Mouse (Mus musculus) limb, embryonic 15.5 days (tissue): Measurements from ENCODE around the gene Tcf15. TPM values are rescaled to one million over a fixed set of nuclear protein-coding genes. Genes with fewer than 3 reads are reported as not detected.

Experiments used
- ATAC-seq: fragments of 200-750 bp; cut with Nextera tagmentation; 2 replicates; pipeline ENCODE4 v1.8.0; 2017; ENCODE audit warnings: low read depth, moderate TSS enrichment; ENCODE audit not compliant: insufficient number of reproducible peaks, low FRiP score, low TSS enrichment
- H3K27ac ChIP-seq: fragments of 300-500 bp; sonication (generic); 2 replicates; pipeline ENCODE4 v1.5.1; 2015; ENCODE audit warnings: moderate library complexity, mild to moderate bottlenecking, inconsistent platforms
- H3K27me3 ChIP-seq: fragments of 300-500 bp; sonication (generic); 2 replicates; pipeline ENCODE4 v1.6.1; 2015; ENCODE audit warnings: inconsistent platforms
- H3K36me3 ChIP-seq: fragments of 300-500 bp; sonication (generic); 2 replicates; pipeline ENCODE4 v1.6.1; 2015; ENCODE audit warnings: inconsistent platforms
- H3K4me1 ChIP-seq: fragments of 300-500 bp; sonication (generic); 2 replicates; pipeline ENCODE4 v1.6.1; 2015; ENCODE audit warnings: inconsistent platforms
- H3K4me2 ChIP-seq: fragments of 300-500 bp; sonication (generic); 2 replicates; pipeline ENCODE4 v1.6.1; 2015; ENCODE audit warnings: mild to moderate bottlenecking, inconsistent platforms
- H3K4me3 ChIP-seq: fragments of 300-500 bp; sonication (generic); 2 replicates; pipeline ENCODE4 v1.5.1; 2015; ENCODE audit warnings: mild to moderate bottlenecking, inconsistent platforms
- H3K9ac ChIP-seq: fragments of 300-500 bp; sonication (generic); 2 replicates; pipeline ENCODE4 v1.6.1; 2015; ENCODE audit warnings: inconsistent platforms
- H3K9me3 ChIP-seq: fragments of 300-500 bp; sonication (generic); 2 replicates; pipeline ENCODE4 v1.6.1; 2016; ENCODE audit warnings: inconsistent platforms
- WGBS: fragments of 180-500 bp; shearing (Covaris S2); methylation state at CpG from one replicate; pipeline ENCODE4 v1.1.7; 2015; 5-methylcytosine and 5-hydroxymethylcytosine counted together
- polyA plus RNA-seq: library from polyadenylated mRNA; unstranded; fragments of >200 nt; fragmentation: Nextera tagmentation; extraction: Ambion mirVana; gene quantifications from 2 replicates; pipeline ENCODE4 v1.2.1, GENCODE M21; 2015

The Tcf15 gene
- polyA plus RNA-seq, 1 experiment from 2014 or later: 7.6 TPM

DNA sequence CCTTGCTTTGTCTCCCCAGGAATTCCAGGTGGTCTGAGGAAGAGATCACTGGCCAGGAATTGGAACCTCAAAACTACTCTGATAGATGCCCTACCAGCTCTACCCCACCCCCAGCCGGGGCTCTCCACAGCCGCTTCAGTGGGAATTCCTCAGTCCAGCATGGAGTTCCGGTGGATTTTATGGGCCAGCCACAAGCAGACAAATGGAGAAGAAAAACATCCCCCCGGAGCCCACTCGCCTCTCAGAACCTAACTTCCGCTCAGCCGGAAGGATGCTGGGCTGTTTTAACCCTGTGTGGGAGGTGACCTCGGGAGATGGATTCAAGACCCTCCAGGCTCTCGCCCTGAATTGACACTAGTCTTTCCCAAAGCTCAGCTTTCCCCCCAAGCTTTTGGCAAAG lies 11.3 kb upstream of the Tcf15 start:
- no peak overlapping the region for H3K4me2 ChIP-seq
- H3K9ac ChIP-seq: no peak overlapping the region
- ATAC-seq: no peak
- H3K36me3 ChIP-seq: no peaks in the 10 kb centered on the region
- H3K9me3 ChIP-seq: no peaks in the 10 kb centered on the region
- H3K4me3 ChIP-seq: no peak overlapping the region
- no peak overlapping the region for H3K27ac ChIP-seq
- H3K27me3 ChIP-seq: no peaks in the 10 kb centered on the region
- peaks cover 13% of the 10 kb centered on the region for H3K4me1 ChIP-seq
- WGBS: 18% methylated on average over 9 of the region's 9 CpGs

DNA sequence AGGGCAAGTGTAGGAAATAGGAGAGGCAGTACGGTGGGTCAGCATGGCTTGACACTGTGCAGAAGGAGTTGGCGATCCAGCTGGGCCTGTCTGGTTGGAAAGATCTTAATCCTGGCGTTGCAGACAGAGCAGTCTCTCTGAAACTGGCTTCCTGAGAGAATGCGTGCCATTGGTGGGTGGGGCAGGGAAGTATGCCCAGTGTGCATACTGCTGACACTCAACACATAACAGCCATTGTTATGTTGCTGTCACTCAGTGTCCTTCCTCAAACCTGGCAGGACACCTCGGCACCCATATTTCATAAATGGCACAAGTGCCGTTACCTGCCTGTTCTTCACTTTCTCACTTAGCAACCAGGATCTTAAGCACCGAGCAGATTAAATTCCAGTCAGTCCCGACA lies 10.7 kb upstream of the Tcf15 start:
- ATAC-seq: no peak
- no peaks in the 10 kb centered on the region for H3K27me3 ChIP-seq

DNA sequence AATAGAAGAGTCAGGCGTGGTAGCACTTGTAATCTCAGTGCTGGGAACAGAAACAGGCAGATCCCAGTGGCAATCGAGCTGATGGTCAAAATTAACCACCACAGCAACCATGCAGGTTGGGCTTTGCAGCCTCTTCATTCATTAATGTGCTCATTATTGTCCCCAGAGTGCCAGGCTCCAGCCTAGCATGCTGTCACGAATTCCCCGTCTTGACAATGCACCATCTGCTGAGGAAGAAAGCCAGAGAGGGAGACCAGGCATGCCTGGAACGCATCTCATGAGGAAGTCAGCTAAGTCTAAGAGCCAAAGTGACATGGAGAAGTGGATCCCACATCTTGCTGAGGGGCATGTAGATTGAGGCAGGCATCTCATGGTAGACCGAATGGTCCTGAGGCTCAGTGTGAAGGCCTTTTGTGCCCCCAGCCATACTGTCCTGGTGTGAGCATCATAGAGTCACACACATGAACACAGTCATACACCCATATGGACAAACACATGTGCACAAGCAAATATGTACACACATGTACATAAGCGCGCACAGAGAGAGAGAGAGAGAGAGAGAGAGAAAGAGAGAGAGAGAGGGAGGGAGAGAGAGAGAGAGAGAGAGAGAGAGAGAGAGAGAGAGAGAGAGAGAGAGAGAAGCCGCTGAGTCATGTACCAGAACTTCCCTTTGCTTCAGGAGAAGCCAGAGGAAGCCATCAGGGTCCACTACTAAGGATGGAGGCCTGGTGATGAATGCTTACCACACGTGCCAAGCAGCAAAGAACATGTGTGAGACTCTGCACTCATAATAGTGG lies 4.0 kb upstream of the Tcf15 start:
- Histone ChIP-seq H3K4me3 (no peak overlapping the region), H3K9ac (no peak overlapping the region), H3K27me3 (peaks cover 41% of the 10 kb centered on the region), H3K36me3 (no peaks in the 10 kb centered on the region), H3K27ac (no peak overlapping the region), H3K4me2 (no peak overlapping the region), H3K9me3 (no peaks in the 10 kb centered on the region), H3K4me1 (peaks cover 32% of the 10 kb centered on the region)
- whole genome bisulfite sequencing: 73% methylated on average over 10 of the region's 10 CpGs
- no peak for ATAC-seq

More for the DNA sequence above, 10.7 kb upstream of the Tcf15 start:
- WGBS: 50% methylated on average over 8 of the region's 8 CpGs
- Histone ChIP-seq H3K4me3 (no peak overlapping the region), H3K4me1 (peaks cover 13% of the 10 kb centered on the region), H3K36me3 (no peaks in the 10 kb centered on the region), H3K27ac (no peak overlapping the region), H3K9me3 (no peaks in the 10 kb centered on the region), H3K4me2 (no peak overlapping the region), H3K9ac (no peak overlapping the region)

DNA sequence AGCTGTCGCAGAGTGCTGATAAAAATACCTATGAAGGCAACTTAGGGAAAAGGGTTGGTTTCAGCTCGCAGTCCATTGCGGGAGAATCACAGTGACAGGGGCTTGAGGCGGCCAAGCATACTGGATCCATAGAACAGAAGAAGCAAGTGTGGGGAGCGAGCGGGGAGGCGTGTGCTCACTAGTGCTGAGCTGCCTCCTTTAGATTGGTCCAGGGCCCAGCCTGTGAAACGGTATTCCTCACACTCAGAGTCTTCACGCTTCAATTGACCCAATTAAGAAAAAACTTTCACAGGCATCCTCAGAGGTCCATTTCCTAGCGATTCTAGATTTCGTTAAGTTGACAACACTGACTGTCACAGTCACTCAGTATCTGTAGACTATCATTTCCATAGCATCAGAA lies 2.4 kb upstream of the Tcf15 start:
- WGBS: 43% methylated on average over 11 of the region's 11 CpGs
- Histone ChIP-seq H3K9me3 (no peaks in the 10 kb centered on the region), H3K27ac (no peak overlapping the region), H3K9ac (no peak overlapping the region), H3K4me1 (peaks cover 32% of the 10 kb centered on the region), H3K4me3 (no peak overlapping the region), H3K27me3 (peaks cover 55% of the 10 kb centered on the region), H3K4me2 (no peak overlapping the region), H3K36me3 (no peaks in the 10 kb centered on the region)
- ATAC-seq: no peak

DNA sequence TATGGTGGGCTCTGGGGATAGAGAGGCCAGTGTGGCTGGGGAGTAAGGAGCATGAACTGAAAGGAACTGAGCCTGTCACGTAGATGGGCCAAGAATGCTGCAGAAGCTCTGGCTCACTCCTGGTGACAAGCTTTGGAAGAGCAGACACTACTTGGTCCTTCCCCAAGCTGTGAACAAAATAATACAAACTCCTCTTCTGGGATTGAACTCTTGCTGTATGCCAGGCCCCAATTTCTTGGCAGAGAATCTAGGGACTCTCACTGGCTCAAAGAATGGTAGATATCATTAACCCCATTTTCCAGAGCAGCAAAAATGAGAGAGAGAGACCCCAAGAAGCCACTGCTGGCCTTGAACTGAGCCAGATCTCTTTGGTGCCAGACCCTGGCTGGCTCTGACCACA lies 1.9 kb upstream of the Tcf15 start:
- no peaks in the 10 kb centered on the region for H3K36me3 ChIP-seq
- H3K9ac ChIP-seq: no peak overlapping the region
- no peak overlapping the region for H3K27ac ChIP-seq
- peak overlapping the region; percentile 55 for H3K4me2 ChIP-seq
- no peak for ATAC-seq
- H3K4me1 ChIP-seq: peaks cover 32% of the 10 kb centered on the region
- no peaks in the 10 kb centered on the region for H3K9me3 ChIP-seq
- peaks cover 55% of the 10 kb centered on the region for H3K27me3 ChIP-seq
- WGBS: 38% methylated on average over 1 of the region's 1 CpGs
- H3K4me3 ChIP-seq: peak overlapping the region; percentile 36

DNA sequence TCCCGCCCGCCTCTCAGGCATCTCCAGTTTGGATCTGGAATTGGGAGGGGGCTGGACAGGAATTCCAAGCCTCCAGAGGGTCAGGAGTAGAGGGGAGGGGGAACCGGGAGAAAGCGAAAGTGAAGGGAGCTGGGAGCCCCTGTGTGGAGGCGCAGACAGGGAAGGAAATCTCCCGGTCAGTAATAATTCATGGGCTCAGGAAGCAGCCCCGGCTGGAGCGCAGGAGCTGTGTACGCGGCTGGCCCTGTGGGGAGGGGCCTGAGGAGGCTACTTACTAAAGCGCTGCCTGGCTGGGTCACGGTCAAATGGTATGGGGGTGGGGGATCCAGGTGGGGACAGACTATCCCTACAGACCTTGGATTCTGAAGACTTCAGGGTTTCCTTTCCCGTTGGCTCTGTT lies 1.3 kb upstream of the Tcf15 start:
- H3K4me2 ChIP-seq: peak overlapping the region; percentile 55
- ATAC-seq: no peak
- H3K27me3 ChIP-seq: peaks cover 55% of the 10 kb centered on the region
- no peaks in the 10 kb centered on the region for H3K9me3 ChIP-seq
- H3K9ac ChIP-seq: no peak overlapping the region
- H3K27ac ChIP-seq: no peak overlapping the region
- H3K36me3 ChIP-seq: no peaks in the 10 kb centered on the region
- WGBS: 2% methylated on average over 13 of the region's 13 CpGs
- peak overlapping the region; percentile 36 for H3K4me3 ChIP-seq
- H3K4me1 ChIP-seq: peaks cover 32% of the 10 kb centered on the region

- no peaks in the 10 kb centered on the region for H3K36me3 ChIP-seq
- H3K4me2 ChIP-seq: peak overlapping the region; percentile 93; the same call in 1 of the 2 replicates
- no peak for ATAC-seq
- no peak overlapping the region for H3K27ac ChIP-seq
- WGBS: 3% methylated on average over 11 of the region's 11 CpGs
- peaks cover 32% of the 10 kb centered on the region for H3K4me1 ChIP-seq
- H3K4me3 ChIP-seq: peak overlapping the region; percentile 49
- H3K27me3 ChIP-seq: peaks cover 57% of the 10 kb centered on the region
- no peak overlapping the region for H3K9ac ChIP-seq
- H3K9me3 ChIP-seq: no peaks in the 10 kb centered on the region
Observed at GRCm38 (mm10) chr2:152142571-152142970, 790 bp upstream of the Tcf15 start.

GRCm38 (mm10) chr2:152144158-152144450 lies 743 bp downstream of the Tcf15 start:
- Histone ChIP-seq H3K4me3 (peak overlapping the region; percentile 49), H3K4me2 (peak overlapping the region; percentile 93), H3K9me3 (no peaks in the 10 kb centered on the region), H3K4me1 (peaks cover 32% of the 10 kb centered on the region), H3K27ac (no peak overlapping the region), H3K27me3 (peaks cover 57% of the 10 kb centered on the region), H3K9ac (peak overlapping the region; percentile 26; the same call in 1 of the 2 replicates), H3K36me3 (no peaks in the 10 kb centered on the region)
- WGBS: 17% methylated on average over 9 of the region's 9 CpGs
- no peak for ATAC-seq

DNA sequence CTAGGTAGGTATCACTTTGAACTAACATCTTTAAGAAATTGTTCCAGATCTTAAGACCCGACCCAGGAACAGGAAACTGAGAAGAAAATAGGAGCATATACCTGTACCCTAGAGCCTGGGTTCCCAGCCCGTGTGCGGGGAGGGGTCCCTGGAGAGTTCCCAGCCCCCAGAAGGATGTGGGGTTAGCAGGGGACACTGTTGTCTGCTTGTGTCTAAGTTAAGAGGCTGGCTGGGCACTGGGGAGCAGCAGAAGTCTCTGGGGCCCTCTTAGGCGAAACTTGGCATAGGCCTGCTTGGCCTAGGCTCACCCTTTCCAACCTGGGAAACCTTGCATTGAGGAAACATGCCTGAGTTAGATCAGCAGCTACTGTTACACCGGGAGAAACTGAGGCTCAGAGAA lies 1.1 kb downstream of the Tcf15 start:
- ATAC-seq: no peak
- H3K27ac ChIP-seq: no peak overlapping the region
- peaks cover 57% of the 10 kb centered on the region for H3K27me3 ChIP-seq
- no peaks in the 10 kb centered on the region for H3K36me3 ChIP-seq
- no peak overlapping the region for H3K9ac ChIP-seq
- peaks cover 32% of the 10 kb centered on the region for H3K4me1 ChIP-seq
- no peak overlapping the region for H3K4me2 ChIP-seq
- WGBS: 62% methylated on average over 5 of the region's 5 CpGs
- peak overlapping the region; percentile 49 for H3K4me3 ChIP-seq
- no peaks in the 10 kb centered on the region for H3K9me3 ChIP-seq

- Histone ChIP-seq H3K27ac (no peak overlapping the region), H3K4me3 (no peak overlapping the region), H3K4me1 (peaks cover 32% of the 10 kb centered on the region), H3K27me3 (peaks cover 52% of the 10 kb centered on the region), H3K9me3 (no peaks in the 10 kb centered on the region), H3K9ac (no peak overlapping the region), H3K4me2 (no peak overlapping the region), H3K36me3 (no peaks in the 10 kb centered on the region)
- no peak for ATAC-seq
- 61% methylated on average over 2 of the region's 2 CpGs for WGBS
Observed at GRCm38 (mm10) chr2:152145711-152146110, 2.4 kb downstream of the Tcf15 start.

GRCm38 (mm10) chr2:152147079-152147478 lies 3.7 kb downstream of the Tcf15 start:
- Histone ChIP-seq H3K4me1 (peaks cover 23% of the 10 kb centered on the region), H3K9me3 (no peaks in the 10 kb centered on the region)
- 56% methylated on average over 3 of the region's 3 CpGs for WGBS

GRCm38 (mm10) chr2:152148675-152149074 lies 5.3 kb downstream of the Tcf15 start:
- H3K9me3 ChIP-seq: no peaks in the 10 kb centered on the region
- 84% methylated on average over 9 of the region's 9 CpGs for WGBS
- no peaks in the 10 kb centered on the region for H3K36me3 ChIP-seq
- ATAC-seq: no peak
- H3K9ac ChIP-seq: no peak overlapping the region
- H3K4me1 ChIP-seq: peaks cover 7% of the 10 kb centered on the region
- peaks cover 24% of the 10 kb centered on the region for H3K27me3 ChIP-seq
- no peak overlapping the region for H3K4me3 ChIP-seq
- no peak overlapping the region for H3K4me2 ChIP-seq
- no peak overlapping the region for H3K27ac ChIP-seq

More at GRCm38 (mm10) chr2:152147079-152147478, 3.7 kb downstream of the Tcf15 start:
- Histone ChIP-seq H3K27me3 (peaks cover 40% of the 10 kb centered on the region), H3K9ac (no peak overlapping the region), H3K4me3 (no peak overlapping the region), H3K36me3 (no peaks in the 10 kb centered on the region), H3K27ac (no peak overlapping the region), H3K4me2 (no peak overlapping the region)
- ATAC-seq: no peak

DNA sequence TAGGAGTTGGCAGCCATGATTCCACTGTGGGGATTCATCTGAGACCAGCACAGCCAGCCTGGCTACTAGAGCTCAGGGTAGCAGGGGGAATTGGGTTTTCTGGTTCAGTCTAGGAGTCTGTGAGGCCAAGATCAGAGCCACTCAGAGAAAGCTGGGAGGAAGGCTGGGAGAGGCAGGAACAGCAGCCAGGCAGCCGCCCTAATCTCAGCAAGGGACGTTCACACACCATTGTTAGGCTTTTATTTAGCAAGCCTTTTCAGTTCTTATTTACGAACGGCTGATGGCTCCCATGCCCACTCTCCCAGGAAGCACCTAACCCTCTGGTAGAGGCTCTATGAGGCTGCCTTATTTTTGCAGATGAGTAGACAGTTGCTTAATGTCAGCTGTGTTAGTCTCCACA lies 6.5 kb downstream of the Tcf15 start:
- Histone ChIP-seq H3K4me2 (no peak overlapping the region), H3K27me3 (peaks cover 11% of the 10 kb centered on the region), H3K4me1 (no peaks in the 10 kb centered on the region), H3K4me3 (no peak overlapping the region), H3K9me3 (no peaks in the 10 kb centered on the region), H3K9ac (no peak overlapping the region), H3K36me3 (no peaks in the 10 kb centered on the region), H3K27ac (no peak overlapping the region)
- WGBS: 52% methylated on average over 4 of the region's 4 CpGs
- no peak for ATAC-seq
